Mouse (Mus musculus) C2C12 (cell line): ENCODE results near the gene Slc22a23.

Source experiments
- CEBPB ChIP-seq: IDR thresholded peaks from one replicate; pipeline ENCODE4 v1.6.1; 2011; ENCODE audit warnings: low read depth, mild to moderate bottlenecking, control low read depth, moderate library complexity
- CTCF ChIP-seq: IDR thresholded peaks from one replicate; pipeline ENCODE4 v1.5.1; 2011; ENCODE audit not compliant: control insufficient read depth, insufficient read depth, insufficient read length
- FOSL1 ChIP-seq: IDR thresholded peaks from one replicate; pipeline ENCODE4 v1.8.0; 2011; ENCODE audit warnings: mild to moderate bottlenecking, low read length; ENCODE audit not compliant: poor library complexity, insufficient read depth, severe bottlenecking
- MYOG ChIP-seq: IDR thresholded peaks from one replicate; pipeline ENCODE4 v1.6.1; 2011; ENCODE audit not compliant: control insufficient read depth, insufficient read length; ENCODE audit errors: extremely low read depth
- USF1 ChIP-seq: IDR thresholded peaks from one replicate; pipeline ENCODE4 v1.6.1; 2011; ENCODE audit warnings: low read depth, mild to moderate bottlenecking, control low read depth, moderate library complexity

DNA sequence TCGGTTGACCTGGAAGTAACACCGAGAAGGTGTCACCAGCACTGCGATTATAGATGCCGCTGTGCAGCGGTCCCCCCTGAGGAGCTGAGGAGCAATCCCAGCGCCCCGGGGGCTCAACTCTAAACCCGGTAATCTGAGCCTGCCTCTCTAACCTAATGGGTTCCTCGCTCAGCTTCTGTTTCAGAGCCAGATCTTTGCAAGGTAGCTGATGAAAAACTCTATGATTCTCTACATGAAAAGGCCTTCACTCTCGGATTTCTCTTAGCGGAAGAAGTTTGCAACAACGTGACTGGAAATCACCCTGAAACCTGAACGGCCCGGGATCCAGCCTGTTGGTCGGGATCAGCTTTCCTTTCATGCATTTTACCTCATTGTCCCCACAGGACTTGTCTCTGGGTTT lies 212.7 kb downstream of the Slc22a23 start:
- no peak for TF ChIP-seq CTCF
- TF ChIP-seq MYOG, result no peak
- no peak for TF ChIP-seq USF1
- TF ChIP-seq CEBPB, result no peak
- TF ChIP-seq FOSL1, result no peak
